Mouse (Mus musculus): ENCODE results near the gene Rnh1. TPM values are rescaled to one million over a fixed set of nuclear protein-coding genes. Genes with fewer than 3 reads are reported as not detected.

Rnh1 gene
- polyA plus RNA-seq, 1 experiment: 195 TPM

GRCm38 (mm10) chr7:141173323-141173850 lies 730 bp upstream of the Rnh1 start:
- Histone ChIP-seq H3K4me1 (ENCODE audit: control insufficient read depth, insufficient read depth, low read length) (peaks cover 13% of the 10 kb centered on the region), H3K4me3 (replicated peaks; ENCODE audit: extremely low read depth, low read depth, low read length) (no peak overlapping the region)
- TF ChIP-seq CTCF (IDR thresholded peaks at IDR 0.05; ENCODE audit: insufficient read depth, low read length) (no peak), POLR2A (IDR thresholded peaks at IDR 0.05; ENCODE audit: borderline replicate concordance, extremely low read depth, low read depth, low read length) (no peak)
- WGBS: 62% methylated on average over 5 of the region's 5 CpGs
- DNase-seq: no peak

DNA sequence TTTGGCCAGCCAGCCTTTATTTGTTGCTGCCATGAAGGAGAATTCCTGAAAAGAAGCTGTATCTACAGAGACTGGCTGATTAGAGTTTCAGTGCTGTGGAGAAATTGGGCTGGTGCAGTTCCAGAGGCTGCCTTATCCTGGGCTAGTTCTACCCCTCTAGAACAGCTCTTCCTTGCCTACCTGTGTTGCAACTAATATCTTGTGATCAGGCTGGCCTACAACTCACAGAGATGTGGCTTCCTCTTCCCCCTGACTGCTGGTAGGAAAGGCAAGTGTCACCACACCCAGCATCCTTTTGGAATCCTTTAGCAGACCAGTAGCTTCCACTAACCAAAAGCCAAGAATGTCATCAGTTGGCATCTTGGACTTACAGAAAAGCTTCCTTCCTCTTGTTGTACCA lies 2.8 kb downstream of the Rnh1 start:
- peaks cover 19% of the 10 kb centered on the region for H3K4me1 ChIP-seq (ENCODE audit: control insufficient read depth, insufficient read depth, low read length)
- no peak for DNase-seq

GRCm38 (mm10) chr7:141169300-141169699 lies 3.4 kb downstream of the Rnh1 start:
- Histone ChIP-seq H3K4me1 (ENCODE audit: control insufficient read depth, insufficient read depth, low read length) (peaks cover 19% of the 10 kb centered on the region), H3K4me3 (replicated peaks; ENCODE audit: extremely low read depth, low read depth, low read length) (no peak overlapping the region)
- WGBS: 21% methylated on average over 1 of the region's 1 CpGs
- peak; percentile 50 for DNase-seq
- TF ChIP-seq POLR2A (IDR thresholded peaks at IDR 0.05; ENCODE audit: borderline replicate concordance, extremely low read depth, low read depth, low read length) (no peak), CTCF (IDR thresholded peaks at IDR 0.05; ENCODE audit: insufficient read depth, low read length) (no peak)

More for the DNA sequence above, 2.8 kb downstream of the Rnh1 start:
- TF ChIP-seq CTCF (IDR thresholded peaks at IDR 0.05; ENCODE audit: insufficient read depth, low read length) (no peak), POLR2A (IDR thresholded peaks at IDR 0.05; ENCODE audit: borderline replicate concordance, extremely low read depth, low read depth, low read length) (no peak)
- H3K4me3 ChIP-seq (replicated peaks; ENCODE audit: extremely low read depth, low read depth, low read length): no peak overlapping the region

- Histone ChIP-seq H3K4me1 (ENCODE audit: control insufficient read depth, insufficient read depth, low read length) (peaks cover 19% of the 10 kb centered on the region), H3K4me3 (replicated peaks; ENCODE audit: extremely low read depth, low read depth, low read length) (peak overlapping the region; percentile 78)
- 7% methylated on average over 22 of the region's 22 CpGs for WGBS
- peak; percentile 68 for DNase-seq
- TF ChIP-seq POLR2A (IDR thresholded peaks at IDR 0.05; ENCODE audit: borderline replicate concordance, extremely low read depth, low read depth, low read length) (peak; percentile 63; the same call in 1 of the 2 replicates), CTCF (IDR thresholded peaks at IDR 0.05; ENCODE audit: insufficient read depth, low read length) (no peak)
These were observed 4.1 kb downstream of the Rnh1 start for GRCm38 (mm10) chr7:141168518-141168953.

DNA sequence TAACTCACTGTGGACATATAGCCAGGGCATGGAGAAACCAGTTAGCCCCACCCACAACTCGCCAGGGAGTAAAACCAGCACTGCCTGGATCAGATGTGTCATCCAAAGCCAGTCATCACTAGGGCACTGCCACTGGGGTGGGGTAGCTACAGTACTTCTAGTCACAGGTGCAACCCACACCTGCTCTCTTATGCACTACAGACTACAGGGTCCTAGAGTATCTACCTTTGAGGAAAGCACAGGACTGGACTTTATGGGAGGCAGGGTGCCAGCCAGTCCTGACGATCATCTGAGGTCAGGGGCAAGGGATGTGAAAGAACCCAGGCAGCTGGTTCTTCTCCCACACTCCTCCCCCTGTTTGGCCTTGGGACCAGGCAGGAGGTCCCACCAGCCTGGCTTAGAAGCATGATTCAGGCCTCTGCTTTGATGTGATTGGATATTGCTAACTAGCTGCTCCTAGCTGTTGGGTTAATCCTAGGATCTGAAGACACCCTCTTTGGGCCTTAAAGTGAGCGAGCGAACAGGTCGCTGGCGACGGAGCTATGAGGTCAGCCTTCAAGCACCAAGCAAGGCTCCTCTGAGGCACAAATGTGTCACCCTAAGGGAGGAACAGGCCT lies 4.6 kb downstream of the Rnh1 start:
- Histone ChIP-seq H3K4me1 (ENCODE audit: control insufficient read depth, insufficient read depth, low read length) (peaks cover 17% of the 10 kb centered on the region), H3K4me3 (replicated peaks; ENCODE audit: extremely low read depth, low read depth, low read length) (peak overlapping the region; percentile 78)
- WGBS: 22% methylated on average over 7 of the region's 7 CpGs
- DNase-seq: peak; percentile 41
- TF ChIP-seq CTCF (IDR thresholded peaks at IDR 0.05; ENCODE audit: insufficient read depth, low read length): no peak
- TF ChIP-seq POLR2A (IDR thresholded peaks at IDR 0.05; ENCODE audit: borderline replicate concordance, extremely low read depth, low read depth, low read length): no peak; the same call in 1 of the 2 replicates

GRCm38 (mm10) chr7:141164850-141165249 lies 7.8 kb downstream of the Rnh1 start:
- Histone ChIP-seq H3K4me1 (ENCODE audit: control insufficient read depth, insufficient read depth, low read length) (peaks cover 12% of the 10 kb centered on the region), H3K4me3 (replicated peaks; ENCODE audit: extremely low read depth, low read depth, low read length) (no peak overlapping the region)
- TF ChIP-seq CTCF (IDR thresholded peaks at IDR 0.05; ENCODE audit: insufficient read depth, low read length): no peak
- TF ChIP-seq POLR2A (IDR thresholded peaks at IDR 0.05; ENCODE audit: borderline replicate concordance, extremely low read depth, low read depth, low read length): no peak
- 60% methylated on average over 6 of the region's 6 CpGs for WGBS
- DNase-seq: no peak

GRCm38 (mm10) chr7:141164397-141164796 lies 8.3 kb downstream of the Rnh1 start:
- no peak for DNase-seq
- H3K4me1 ChIP-seq (ENCODE audit: control insufficient read depth, insufficient read depth, low read length): peaks cover 8% of the 10 kb centered on the region
- TF ChIP-seq CTCF (IDR thresholded peaks at IDR 0.05; ENCODE audit: insufficient read depth, low read length) (no peak), POLR2A (IDR thresholded peaks at IDR 0.05; ENCODE audit: borderline replicate concordance, extremely low read depth, low read depth, low read length) (no peak)
- no peak overlapping the region for H3K4me3 ChIP-seq (replicated peaks; ENCODE audit: extremely low read depth, low read depth, low read length)
- WGBS: 82% methylated on average over 7 of the region's 7 CpGs

DNA sequence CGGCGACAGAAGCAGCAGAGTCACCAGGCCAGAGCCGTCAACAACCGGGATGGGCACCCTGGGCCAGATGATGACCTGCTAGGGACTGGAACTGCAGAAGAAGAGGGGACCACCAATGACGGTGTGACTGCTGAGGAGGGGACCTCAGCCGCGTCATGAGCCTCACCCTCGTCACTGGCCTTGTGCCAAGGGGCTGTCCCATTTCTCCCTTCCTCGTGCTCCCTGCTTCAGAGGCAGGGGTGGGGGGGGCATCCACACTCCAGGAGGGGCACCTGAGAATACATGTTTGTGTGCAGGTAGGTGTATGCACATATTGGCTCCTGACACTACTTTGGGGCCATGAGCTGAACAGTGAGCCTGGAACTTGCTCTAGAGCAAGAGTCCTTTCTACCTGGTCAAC lies 17.3 kb downstream of the Rnh1 start:
- TF ChIP-seq CTCF (IDR thresholded peaks at IDR 0.05; ENCODE audit: insufficient read depth, low read length) (no peak), POLR2A (IDR thresholded peaks at IDR 0.05; ENCODE audit: borderline replicate concordance, extremely low read depth, low read depth, low read length) (no peak)
- DNase-seq: no peak
- WGBS: 71% methylated on average over 9 of the region's 9 CpGs
- Histone ChIP-seq H3K4me1 (ENCODE audit: control insufficient read depth, insufficient read depth, low read length) (no peaks in the 10 kb centered on the region), H3K4me3 (replicated peaks; ENCODE audit: extremely low read depth, low read depth, low read length) (no peak overlapping the region)

DNA sequence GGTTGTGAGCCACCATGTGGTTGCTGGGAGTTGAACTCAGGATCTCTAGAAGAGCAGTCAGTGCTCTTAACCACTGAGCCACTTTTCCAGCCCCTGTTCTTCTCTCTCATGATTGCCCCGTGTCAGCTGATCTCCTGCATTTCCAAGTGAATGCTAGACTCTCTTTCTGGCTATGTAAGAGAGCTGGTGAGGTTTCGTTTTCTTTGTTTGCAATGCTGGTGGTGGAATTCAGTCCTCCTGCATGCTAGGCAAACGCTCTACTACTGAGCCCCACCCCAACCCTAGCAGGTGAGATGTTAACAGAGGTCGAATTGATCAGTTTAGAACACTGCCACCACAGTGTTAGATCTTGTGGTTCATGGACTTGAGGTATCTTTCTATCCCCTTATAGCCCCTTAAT lies 24.0 kb downstream of the Rnh1 start:
- DNase-seq: no peak
- TF ChIP-seq POLR2A (IDR thresholded peaks at IDR 0.05; ENCODE audit: borderline replicate concordance, extremely low read depth, low read depth, low read length) (no peak), CTCF (IDR thresholded peaks at IDR 0.05; ENCODE audit: insufficient read depth, low read length) (no peak)
- no peak overlapping the region for H3K4me3 ChIP-seq (replicated peaks; ENCODE audit: extremely low read depth, low read depth, low read length)
- no peaks in the 10 kb centered on the region for H3K4me1 ChIP-seq (ENCODE audit: control insufficient read depth, insufficient read depth, low read length)
- 56% methylated on average over 4 of the region's 4 CpGs for WGBS

- DNase-seq: no peak
- Histone ChIP-seq H3K4me3 (replicated peaks; ENCODE audit: extremely low read depth, low read depth, low read length) (no peak overlapping the region), H3K4me1 (ENCODE audit: control insufficient read depth, insufficient read depth, low read length) (no peaks in the 10 kb centered on the region)
- WGBS: 82% methylated on average over 6 of the region's 6 CpGs
- TF ChIP-seq CTCF (IDR thresholded peaks at IDR 0.05; ENCODE audit: insufficient read depth, low read length) (no peak), POLR2A (IDR thresholded peaks at IDR 0.05; ENCODE audit: borderline replicate concordance, extremely low read depth, low read depth, low read length) (no peak)
These were observed 25.6 kb downstream of the Rnh1 start for GRCm38 (mm10) chr7:141147044-141147443.
